Mouse (Mus musculus) large intestine, adult 2 months (tissue): ENCODE data around the gene Kiss1r. TPM values are rescaled to one million over a fixed set of nuclear protein-coding genes. Genes with fewer than 3 reads are reported as not detected.
"Not testable (repeated sequence)": the region's sequence is repeated elsewhere in the genome, so short reads cannot be mapped to it uniquely, and the experiment has no call there.

Source experiments
- DNase-seq: peaks from one replicate; pipeline ENCODE4 v3.0.0-alpha.2; 2012; ENCODE audit warnings: low read depth, low spot score
- WGBS: fragments of 180-500 bp; shearing (Covaris S2); methylation state at CpG from one replicate; pipeline ENCODE4 v1.1.7; 2018; 5-methylcytosine and 5-hydroxymethylcytosine counted together
- polyA plus RNA-seq: library from polyadenylated mRNA; depleted of rRNA; stranded (reverse); fragments of >200 nt; gene quantifications from 2 replicates; pipeline ENCODE4 v1.2.3, GENCODE M21; 2012

Gene Kiss1r
- polyA plus RNA-seq, 1 experiment, result 1.9 TPM

DNA sequence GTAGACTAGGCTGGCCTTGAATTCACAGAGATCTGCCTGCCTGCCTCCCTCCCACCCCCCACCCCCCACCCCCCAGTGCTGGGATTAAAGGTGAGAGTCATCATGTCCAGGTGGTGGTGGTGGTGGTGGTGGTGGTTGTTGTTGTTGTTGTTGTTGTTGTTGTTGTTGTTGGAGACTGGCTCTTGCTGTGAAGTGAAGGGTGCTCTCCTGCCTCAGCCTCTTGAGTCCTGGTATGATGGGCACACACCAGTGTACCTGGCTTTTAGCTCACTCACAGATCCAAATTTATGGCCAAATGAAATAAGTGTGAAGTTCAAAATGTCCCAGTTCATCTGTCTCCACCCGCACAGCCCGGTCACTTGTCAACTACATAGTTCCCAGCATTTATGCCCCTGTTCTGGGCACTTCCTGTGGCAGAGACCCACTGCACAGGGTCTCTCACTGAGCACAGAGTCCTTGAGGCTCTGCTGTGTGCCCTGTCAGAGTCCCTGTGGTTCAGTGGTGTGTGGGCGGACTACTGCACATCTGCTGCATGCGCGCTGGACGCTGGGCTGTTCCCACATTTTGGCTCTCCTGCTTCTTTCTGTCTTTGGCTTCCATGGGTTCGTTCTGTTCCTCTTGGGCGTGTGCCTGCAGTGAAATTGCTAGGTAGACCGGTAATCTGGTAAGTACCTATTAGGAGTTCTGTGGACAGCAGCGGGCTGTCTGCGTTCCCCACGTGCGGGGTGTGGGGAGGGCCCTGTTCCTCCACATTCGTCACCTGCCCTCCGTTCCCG, 18.2 kb downstream of the Kiss1r start:
- 63% methylated on average over 16 of the region's 16 CpGs for WGBS
- DNase-seq, result no peak

DNA sequence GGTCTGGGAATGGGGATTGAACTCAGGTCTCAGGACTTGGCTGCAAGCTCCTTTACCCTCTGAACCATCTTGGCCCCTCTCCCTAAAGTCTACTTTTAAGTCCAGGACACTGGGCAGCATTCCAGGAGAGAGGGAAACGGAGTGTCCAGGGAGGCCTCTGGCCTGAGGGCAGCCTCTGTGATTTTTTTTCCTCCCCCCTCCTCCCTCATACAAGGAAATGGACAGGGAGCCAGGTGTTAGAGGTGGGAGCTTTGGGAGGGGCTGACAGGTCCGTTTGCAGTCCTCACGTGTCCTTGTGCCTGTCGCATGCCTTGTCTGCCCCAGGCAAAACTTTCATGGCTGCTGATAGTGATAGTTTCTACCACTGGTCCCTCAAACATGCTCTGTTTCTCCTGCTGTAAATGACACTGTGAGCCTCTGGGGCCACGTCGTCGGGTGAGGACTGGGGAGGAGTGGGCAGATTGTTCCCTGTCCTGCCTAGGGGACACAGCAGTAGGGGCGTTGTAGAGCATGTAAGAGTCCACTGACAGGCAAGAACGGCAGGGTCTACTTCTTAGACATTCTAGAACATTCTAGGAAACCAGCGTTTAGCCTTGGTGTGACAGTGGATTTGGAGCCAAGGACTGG, 19.6 kb downstream of the Kiss1r start:
- DNase-seq, result no peak
- whole genome bisulfite sequencing, result 19% methylated on average over 10 of the region's 10 CpGs

DNA sequence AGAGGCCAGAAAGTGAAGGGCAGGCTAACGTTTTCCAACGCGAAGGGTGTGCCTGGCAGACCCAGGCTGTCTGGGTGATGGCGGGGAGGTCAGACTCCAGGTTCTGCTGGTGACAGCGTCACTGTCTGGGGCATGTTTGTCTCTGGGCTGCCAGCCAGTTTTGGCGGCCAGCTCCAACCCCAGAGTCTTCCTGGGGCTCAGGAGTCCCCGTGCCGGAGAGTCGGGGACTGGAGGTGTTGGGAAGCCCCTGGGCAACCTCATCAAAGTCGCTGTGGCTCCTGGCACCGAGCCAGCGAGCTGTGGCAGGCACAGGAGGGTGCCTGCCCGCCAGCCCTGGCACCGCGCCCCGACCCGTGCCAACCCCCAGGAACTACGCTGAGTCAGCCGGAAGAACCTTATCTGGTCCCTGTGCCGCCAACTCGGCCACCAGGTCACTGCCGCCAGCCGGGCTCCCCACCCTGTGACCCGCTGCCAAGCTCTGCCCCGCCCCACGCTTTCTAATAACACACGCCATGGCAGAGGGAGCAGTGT, 20.2 kb downstream of the Kiss1r start:
- DNase-seq, result no peak
- 6% methylated on average over 27 of the region's 27 CpGs for WGBS

DNA sequence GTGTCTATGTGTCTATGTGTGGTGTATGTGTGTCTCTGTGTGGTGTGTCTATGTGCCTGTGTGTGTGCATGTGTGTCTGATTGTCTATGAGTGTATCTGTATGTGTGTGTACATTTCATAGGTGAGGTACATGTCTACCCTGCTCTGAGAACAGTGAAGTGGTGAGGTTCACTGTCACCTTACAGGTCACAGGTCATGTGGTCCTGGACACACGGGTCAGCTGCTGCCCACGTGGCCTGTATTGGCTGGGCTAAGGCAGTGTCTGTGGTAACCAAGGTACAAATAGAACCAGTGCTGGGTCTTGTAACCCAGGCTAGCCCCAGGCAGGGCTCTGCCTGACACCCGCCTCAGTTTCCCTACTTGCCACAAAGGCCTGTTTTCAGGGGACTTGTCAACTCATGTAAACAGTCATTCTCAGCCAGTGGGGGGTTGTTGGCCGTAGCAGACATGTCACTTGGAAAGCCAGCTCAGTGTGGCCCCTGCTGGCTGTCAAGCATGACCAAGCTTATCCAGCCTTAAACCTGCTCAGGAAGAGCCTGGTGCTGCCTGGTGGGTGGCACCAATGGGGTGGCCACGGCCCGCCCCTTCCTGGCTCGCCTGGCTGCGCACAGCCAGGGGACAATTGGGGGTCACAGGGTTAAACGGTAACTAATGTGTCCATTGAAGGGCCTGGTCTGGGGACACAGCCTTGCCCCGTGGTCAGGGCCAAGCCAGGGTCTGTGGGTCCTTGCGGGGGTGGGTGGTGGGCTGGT, 21.2 kb downstream of the Kiss1r start:
- DNase-seq, result no peak

DNA sequence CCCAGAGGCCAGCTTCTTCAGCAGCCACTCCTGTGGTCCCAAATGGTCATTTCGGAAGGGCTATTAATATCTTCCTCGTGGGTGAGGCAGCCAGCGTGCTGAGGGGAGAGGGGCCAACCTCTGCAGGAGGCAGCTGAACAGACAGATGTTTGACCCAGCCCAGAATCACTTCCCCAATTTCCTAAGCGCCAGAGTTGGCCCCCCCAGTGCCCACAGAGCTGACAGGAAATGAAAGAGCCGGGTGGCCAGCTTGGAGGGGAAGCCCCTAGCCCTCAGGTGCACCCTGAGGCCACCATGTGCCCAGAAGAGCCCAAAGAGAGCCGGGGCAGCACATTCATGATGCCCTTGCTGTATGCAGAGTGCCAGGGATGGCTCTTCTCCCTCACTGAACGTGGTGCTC, 24.0 kb downstream of the Kiss1r start:
- 50% methylated on average over 7 of the region's 7 CpGs for WGBS
- no peak for DNase-seq

More for the DNA sequence above, 21.2 kb downstream of the Kiss1r start:
- 71% methylated on average over 11 of the region's 11 CpGs for WGBS

DNA sequence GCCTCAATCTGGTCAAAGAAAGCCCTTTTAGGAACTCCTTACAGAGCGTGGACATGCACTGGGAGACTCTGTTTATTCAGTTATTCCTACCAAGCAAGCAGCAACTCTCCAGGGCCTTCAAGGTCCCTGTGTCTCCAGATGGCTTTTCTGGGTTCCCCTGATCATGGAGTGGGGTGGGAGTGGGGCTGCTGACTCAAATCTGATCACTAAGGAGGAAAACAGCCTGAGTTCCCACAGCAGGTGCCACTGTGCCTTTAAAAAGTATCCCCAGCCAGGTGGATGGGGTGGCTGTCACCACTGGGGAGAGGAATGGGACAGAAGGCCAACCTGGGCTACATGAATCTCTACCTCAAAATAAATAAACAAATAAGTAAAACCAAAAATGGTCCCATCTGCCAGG, 26.2 kb downstream of the Kiss1r start:
- 93% methylated on average over 1 of the region's 1 CpGs for WGBS
- DNase-seq, result no peak

DNA sequence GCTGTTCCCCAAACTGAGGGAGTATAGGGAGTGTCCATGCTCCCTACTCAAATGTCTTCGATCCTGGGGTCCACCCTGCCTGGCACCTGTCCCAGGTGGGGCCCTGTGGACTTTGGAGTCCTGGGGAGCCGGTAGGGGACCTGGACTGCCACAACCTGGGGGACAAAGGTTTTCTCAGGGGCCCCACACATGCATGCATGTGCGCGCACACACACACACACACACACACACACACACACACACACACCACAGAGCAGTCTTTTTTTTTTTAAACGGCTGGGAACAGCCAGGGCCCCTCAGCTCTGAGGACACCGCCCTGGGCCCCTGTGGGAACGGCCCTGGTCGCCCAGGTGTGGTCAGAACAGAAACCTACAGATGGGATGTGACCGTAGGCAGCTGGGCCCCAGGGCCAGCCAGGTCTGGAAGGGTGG, 26.7 kb downstream of the Kiss1r start:
- no peak for DNase-seq
- WGBS, result 33% methylated on average over 9 of the region's 9 CpGs

DNA sequence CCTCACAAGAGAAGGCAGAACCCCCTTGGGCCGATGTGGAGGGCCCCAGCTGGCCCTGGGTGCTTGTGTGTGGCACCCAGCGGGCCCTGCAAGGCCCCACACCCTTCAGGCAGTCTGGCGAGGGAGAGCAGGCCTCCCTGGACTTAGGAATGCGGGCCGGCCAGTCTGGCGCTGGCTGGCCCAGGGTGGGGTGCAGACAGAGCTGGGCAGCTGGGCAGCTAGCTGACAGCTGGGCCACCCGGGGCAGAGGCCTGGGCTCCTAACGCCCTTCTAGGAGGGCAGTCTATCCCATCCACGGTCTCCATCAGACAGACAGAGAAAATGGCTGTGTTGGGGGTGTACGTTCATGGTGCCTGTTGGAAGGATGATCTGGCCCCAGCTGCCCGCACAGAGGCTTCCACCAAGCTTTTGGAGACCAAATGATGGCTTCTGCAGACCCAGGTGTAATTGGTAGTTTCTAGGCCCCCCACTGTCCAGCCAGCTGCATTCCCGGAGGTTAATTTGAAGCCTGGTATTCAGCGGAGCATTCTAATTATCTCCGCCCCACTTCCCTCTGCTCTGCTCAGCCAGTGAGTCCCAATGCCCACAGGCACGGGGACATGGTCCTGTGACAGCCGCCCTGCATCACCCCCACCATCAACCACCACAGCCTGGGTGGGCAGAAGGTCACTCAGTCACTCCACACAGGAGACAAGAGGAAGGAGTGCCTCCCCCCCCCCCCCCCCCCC, 28.9 kb downstream of the Kiss1r start:
- no peak for DNase-seq
- WGBS, result 40% methylated on average over 16 of the region's 16 CpGs

DNA sequence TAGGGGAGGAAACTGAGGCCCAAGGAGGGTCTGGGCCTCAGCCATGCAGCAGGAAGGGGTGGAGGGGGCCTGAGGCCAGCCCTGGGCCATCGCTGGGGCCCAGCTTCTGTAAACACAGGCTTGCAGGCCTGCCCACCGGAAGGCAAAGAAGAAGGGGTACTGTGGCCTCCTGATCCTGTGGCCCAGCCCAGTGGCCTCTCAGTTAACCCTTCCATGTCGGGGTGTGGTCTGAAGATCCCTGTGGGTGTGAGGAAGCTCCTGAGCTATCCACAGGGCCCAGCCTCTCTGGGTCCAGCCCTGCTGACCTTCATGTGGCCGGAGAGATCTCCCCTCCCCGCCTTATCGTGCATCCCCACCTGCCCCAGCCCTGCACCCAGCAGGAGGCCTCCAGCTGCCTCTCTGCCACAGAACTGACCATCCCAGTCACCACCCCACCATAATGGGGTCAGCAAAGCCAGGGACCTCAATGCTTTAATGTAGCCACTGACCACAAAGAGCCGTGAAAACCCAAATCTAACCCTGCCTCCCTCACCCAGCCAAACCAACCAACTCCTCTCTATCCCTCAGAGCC, 30.1 kb downstream of the Kiss1r start:
- 54% methylated on average over 7 of the region's 7 CpGs for WGBS
- DNase-seq, result no peak

DNA sequence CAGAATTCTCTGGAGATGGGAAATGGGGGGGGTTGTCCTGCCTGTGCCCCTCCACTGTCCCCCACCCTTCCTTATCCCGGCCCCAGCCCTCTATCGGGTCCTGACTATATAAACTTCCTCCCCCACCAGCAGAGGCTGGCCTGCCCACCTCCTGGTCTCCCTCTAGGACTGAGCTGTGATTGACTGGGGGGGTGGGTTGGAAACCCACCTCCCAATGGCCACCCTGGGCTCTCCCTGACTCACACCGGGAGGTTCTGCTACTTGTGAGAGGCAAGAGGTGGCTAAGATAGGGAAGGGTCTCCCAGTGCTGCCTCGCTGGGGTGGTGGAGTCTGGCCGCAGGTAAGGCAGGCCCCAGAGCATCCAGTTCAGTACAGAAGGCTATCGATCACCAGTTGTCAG, 30.7 kb downstream of the Kiss1r start:
- WGBS, result 87% methylated on average over 6 of the region's 6 CpGs
- no peak for DNase-seq

DNA sequence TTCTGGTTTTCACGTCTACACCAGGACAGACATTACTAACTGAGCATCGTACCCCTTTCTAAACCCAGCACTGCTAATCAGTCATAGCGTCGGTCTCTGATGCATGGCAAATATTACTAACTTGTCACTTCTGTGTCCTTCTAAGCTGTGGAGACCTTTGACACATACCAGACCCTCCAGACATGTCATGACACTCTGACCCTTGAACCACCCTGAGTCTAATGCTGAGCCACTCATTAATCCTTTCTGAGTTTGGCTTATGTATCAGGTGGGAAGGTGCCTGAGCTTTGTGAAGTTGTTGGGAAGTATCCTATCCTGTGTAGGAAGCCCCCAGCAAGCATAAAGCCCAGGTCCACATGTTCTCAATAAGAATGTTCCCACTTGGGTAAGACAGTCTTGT, 33.1 kb downstream of the Kiss1r start:
- no peak for DNase-seq
- 92% methylated on average over 4 of the region's 4 CpGs for WGBS

DNA sequence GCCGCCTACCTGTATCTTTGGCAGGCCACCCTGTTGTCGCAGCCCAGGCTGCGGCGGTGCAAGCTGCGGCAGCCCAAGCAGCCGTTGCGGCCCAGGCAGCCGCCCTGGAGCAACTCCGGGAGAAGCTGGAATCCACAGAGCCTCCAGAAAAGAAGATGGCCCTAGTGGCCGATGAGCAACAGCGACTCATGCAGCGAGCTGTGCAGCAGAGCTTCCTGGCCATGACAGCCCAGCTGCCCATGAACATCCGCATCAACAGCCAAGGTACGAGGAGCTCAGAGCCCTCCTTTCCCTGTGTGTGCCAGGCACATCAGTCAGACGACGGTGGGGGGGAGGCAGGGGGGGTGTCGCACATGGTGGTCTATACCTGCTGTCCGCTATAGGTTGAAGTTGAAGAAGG, 33.9 kb downstream of the Kiss1r start:
- WGBS, result 88% methylated on average over 18 of the region's 18 CpGs

DNA sequence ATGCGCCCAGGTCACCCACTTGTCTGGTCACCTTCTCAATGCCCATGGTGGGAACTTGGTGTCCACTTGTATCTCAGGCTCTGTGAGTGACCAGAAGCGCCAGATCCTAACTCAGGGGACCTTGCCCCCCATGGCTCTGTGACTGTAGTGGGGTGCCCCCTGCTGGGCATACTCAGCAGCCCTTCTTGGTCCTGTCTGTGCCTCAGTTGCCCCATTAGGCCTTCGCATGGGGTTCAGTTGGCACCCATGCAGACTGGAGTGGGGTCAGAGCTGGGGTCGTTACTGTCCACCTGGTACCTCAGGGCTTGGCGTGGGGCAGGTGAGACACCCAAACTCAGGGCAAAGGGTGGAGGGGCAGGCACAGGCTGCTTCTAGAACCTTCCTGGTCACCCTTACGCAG, 37.2 kb downstream of the Kiss1r start:
- no peak for DNase-seq
- 81% methylated on average over 6 of the region's 6 CpGs for WGBS

More for the DNA sequence above, 33.9 kb downstream of the Kiss1r start:
- no peak for DNase-seq

DNA sequence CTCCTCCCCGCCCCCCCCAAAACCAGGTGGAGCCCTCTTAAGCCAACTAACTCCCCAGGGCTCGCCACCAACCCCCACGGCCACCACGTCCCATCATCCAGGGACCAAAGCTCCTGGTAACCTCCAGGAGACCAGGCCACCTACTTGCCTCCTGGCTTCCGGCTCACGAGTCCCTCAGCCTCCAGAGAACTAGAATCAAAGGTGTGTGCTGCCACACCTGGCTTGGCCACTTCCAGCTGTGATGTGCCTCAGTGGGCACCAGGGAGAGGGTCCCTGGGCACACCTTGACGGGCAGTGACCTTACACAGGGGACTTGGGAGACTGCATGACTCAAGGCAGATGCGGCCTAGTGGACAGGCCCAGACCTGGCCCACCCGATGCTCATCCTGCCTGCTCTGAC, 38.9 kb downstream of the Kiss1r start:
- WGBS, result 86% methylated on average over 9 of the region's 9 CpGs
- no peak for DNase-seq

DNA sequence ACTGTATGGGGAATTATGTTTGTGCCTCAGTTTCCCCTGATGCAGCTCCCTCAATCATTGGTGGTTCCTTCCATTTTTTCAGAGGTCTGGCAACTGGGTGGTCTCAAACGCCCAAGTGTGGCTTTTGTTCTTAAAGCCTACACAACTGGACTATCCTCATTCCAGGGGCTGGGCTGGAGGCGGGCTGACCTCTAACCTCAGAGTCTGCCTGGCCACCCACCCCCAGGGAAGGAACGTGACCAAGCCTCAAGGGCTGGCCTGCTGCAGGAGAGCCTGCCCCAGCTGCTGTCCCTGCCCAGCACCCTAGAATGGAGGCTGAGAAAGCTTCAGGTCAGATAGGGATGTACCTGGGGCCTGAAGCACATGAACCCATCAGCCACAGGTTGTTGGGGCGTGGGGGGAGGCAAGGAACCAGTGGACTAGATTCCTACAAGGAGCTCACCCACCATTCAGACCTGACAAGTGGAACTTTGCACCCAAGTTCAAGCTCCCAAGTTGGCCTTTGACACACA, 39.9 kb downstream of the Kiss1r start:
- WGBS, result 65% methylated on average over 4 of the region's 4 CpGs
- DNase-seq, result no peak

DNA sequence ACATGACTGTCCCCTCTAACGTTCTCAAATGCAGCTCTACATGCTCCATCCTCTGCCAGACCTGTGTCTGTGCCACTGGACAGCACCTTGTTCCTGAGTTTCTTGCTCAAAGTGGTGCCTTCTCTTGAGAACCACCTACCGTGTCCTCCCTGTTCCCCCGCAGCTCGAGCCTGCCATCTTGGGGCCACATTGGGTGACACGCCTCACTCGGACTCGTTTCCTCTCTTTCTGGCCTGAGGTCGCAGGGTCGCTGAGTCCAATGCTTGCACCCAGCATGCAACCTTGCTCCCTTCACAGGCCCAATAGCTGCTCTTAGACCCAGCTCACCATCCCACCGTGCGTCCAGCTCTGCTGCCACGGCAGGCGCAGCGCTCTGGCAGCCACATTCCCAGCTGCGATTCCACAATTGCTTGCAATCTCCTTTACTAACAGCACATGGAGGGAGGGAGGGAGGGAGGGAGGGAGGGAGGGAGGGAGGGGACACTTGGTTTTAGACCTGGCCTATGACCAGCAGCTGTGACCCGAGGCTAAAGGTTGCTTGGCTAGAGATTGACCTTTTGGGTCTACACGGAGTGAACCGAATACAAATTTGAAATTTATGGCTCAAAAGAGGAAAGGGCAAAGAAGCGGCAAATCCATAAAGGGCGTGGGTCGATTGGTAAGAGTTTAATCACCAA, 41.5 kb downstream of the Kiss1r start:
- WGBS, result 7% methylated on average over 21 of the region's 21 CpGs

DNA sequence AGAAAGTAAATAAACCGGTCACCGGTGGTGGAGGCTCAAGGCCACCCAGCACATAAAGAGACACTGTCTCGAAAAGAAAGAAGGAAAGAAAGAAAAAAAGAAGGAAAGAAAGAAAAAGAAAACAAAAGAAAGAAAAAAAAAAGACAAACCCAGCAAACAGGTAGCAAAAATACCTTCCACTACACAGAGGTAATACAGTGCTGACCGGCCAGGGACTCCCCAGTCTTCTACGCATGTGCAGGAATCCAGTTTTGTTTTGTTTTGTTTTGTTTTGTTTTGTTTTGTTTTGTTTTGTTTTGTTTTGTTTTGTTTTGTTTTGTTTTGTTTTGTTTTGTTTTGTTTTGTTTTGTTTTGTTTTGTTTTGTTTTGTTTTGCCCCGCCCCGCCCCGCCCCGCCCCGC, 42.6 kb downstream of the Kiss1r start:
- DNase-seq, result not testable (repeated sequence)
- WGBS, result 5% methylated on average over 10 of the region's 10 CpGs

More for the DNA sequence above, 41.5 kb downstream of the Kiss1r start:
- no peak for DNase-seq

DNA sequence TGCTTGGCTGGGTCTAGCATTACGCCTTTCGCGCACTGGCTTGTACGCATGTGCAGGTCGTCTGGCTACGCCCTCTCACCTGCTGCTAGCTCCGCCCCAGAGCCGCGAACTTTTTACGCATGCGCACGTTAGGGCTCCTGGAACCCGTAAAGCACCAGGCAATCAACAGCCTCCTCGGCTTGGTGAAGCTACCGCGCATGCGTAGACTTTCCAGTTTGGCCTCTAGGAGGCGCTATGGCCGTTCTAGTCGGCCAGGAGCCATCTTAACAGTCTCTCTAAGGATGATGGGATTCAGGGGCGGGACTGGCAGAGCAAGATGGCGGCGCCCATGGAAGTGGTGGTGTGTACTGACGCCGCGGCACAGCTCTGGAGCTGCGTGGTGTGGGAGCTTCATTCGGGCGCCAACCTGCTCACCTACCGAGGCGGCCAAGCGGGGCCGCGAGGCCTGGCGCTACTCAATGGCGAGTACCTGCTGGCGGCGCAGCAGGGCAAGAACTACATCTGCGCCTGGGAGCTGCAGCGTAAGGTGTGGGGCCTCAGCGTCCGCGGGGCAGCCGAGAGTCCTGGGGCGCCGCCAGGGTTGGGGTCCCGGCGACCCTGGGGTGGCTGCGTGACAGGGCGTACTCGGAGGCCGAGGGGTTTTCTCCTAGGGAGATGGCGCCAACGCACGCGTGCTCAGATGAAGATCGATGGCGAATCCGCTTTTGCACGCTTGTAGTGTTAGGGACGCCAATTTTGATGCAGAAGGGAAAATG, 43.3 kb downstream of the Kiss1r start, which contains the start of gene Wdr18:
TSS of gene Wdr18 (plus strand) at position 306 of the 755 bp plus-strand sequence.
- peak; percentile 98 for DNase-seq
- under 1% methylated on average over 61 of the region's 61 CpGs for WGBS
